Mouse (Mus musculus) left cerebral cortex, adult 8-10 months (tissue): ENCODE results near the gene Hnf1a. TPM values are rescaled to one million over a fixed set of nuclear protein-coding genes. Genes with fewer than 3 reads are reported as not detected.
"Not testable (repeated sequence)": the region's sequence is repeated elsewhere in the genome, so short reads cannot be mapped to it uniquely, and the experiment has no call there.

Experiments
- DNase-seq, 2 experiments: peaks; one replicate each; pipeline ENCODE4 v3.0.0; 2022; ENCODE audit warnings: low spot score in 2 of 2
- total RNA-seq, 4 experiments: library from RNA; stranded (reverse); gene quantifications; 2 replicates each; pipeline ENCODE4 v1.2.4; 2022

The Hnf1a gene
- total RNA-seq, 4 experiments from 2014 or later: not detected

DNA sequence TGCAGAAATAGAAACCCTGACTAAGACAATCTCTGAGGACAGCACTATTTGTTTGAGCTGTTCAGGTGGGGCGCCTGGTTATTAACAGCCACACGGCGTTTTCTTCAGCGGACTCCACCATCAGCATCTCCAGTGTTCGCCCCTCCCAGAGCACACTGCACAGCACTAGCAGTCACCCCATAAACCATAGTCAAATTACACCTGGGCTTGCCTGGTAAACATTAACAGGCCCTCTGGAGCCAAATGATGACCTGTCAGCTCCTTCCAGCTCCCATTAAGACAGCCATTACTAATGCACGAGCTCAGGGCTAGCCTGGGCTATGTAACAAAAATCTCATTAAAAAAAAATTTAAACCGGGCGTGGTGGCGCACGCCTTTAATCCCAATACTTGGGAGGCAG, 25.8 kb downstream of the Hnf1a start:
- DNase-seq: no peak

DNA sequence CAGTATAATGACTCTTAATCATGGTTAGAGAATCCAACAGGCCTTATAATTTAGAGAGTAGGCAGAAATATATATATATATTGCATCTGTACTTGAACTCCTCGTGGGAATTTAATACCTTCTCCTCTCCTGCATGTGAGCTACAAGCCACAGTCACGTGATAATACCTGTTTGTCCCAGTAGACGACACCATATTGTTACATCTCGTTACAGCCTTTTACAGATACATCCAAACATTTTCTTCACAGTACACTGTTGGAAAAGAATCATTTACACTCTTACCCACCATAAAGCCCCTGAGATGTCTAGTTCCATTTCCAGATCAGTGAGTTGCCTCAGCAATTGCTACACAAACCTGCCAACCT, 28.1 kb downstream of the Hnf1a start:
- no peak for DNase-seq

DNA sequence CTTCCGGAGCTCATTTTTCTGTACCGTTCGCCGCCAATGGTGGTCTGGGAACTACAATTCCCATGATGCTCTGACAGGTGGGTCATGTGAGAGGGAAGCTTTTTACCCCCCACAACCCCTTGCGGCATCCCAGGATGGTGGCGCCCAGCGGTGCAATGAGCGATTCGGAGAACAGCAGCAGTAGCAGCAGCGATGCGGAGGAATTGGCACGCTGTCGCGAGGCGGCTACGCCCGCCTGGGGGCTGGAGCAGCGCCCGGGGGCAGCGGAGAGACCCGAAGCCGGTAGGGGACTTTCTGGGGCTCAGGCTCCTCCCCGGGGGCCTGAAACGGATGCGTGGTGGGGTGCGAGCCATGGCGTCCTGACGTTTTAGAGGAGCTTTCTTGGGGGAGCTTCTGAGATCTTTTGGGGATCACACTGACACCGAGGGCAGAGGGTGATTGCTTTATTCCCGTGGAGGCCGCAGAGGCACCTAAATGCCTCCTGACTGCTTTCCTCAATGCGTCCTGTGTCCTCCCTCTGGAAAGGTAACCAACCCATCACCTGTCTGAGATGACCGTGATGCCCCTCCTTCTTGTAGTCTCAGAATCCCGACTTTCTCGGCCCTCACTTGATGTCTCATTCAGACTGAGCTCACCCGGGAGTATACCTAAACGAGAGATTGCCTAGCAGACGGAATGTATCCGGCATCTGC, 28.7 kb downstream of the Hnf1a start, which contains the start of gene 2210016L21Rik:
TSS of gene 2210016L21Rik (plus strand) at position 85 of the 692 bp plus-strand sequence.
- DNase-seq: peak; percentile 71 to 83

DNA sequence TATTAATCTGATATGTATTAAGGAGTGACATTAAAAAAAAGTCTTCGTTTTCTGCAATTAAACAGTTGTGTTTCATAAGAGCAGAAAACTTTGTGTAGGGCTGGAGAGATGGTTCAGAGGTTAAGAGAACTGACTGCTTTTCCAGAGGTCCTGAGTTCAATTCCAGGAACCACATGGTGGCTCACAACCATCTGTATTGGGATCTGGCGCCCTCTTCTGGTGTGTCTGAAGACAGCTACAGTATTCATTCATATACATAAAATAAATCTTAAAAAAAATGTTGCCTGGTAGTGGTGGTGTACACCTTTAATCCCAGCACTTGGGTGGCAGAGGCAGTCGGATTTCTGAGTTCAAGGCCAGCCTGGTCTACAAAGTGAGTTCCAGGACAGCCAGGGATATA, 29.8 kb downstream of the Hnf1a start:
- not testable (repeated sequence) for DNase-seq

DNA sequence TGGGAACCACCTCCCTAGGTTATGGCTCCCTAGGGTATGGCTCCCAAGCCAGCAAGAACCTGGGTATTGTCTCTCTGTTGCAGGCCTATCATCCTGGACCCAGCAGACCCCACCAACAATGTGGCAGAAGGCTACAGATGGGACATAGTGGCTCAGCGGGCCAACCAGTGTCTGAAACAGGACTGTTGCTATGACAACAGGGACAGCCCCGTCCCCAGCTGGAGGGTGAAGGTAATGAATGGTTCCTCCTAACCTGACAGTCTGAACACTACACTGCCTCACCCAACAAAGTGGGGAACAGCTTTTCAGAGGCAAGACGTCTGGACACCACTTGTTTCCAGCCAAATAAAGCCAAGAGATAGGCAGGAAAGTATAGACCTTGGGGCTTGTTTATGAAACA, 35.1 kb downstream of the Hnf1a start:
- DNase-seq: no peak

DNA sequence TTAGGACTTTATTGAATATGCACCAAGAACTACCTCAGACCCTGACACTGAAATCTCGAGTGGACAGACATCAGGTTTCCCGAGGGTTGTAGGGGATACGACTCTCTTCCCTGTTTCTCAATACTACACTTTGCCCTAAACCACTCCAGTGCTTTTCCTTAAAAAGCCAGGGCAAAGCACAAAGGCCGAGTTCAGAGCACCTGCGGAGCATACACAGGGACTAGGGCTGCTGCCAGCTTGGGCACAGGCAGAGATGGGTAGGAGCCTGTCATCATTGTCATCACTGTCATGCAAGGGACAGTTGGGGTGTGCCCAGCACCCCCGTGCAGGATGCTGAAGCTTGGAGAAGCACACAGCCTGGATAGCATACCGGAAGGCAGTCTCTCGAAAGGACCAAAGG, 37.7 kb downstream of the Hnf1a start:
- no peak for DNase-seq

DNA sequence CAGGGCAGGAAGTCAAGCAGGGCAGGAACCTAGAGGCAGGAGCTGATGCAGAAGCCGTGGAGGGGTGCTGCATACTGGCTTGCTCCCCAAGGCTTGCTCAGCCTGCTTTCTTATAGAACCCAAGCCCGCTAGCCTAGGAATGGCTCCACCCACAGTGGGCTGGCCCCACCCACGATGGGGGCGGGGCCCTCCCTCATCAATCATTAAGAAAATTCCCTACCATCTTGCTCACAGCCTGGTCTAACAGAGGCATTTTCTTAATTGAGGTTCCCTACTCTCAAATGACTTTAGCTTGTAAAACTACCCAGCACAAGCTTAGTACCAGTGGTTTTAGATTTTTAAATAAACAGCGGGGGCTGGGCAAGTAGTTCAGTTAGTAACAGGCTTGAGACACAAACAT, 39.3 kb downstream of the Hnf1a start:
- DNase-seq: no peak

DNA sequence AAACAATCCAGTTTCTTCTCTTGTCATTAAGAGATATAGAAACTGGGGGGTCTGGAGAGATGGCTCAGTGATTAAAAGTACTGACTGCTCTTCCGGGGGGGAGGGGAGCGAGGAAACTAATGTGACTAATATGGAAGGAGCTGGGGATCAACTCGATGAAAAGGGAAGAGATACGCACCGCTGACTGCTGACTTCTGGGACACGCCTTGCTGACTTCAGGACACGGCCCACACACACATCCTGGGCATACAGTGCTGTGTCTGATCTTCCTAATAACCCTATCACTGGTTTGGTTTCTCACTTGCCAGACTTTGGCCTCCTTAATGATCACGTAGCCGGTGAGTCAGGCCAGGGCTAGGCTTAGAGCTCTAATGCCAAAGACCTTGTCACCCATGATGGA, 44.1 kb downstream of the Hnf1a start:
- DNase-seq: no peak

DNA sequence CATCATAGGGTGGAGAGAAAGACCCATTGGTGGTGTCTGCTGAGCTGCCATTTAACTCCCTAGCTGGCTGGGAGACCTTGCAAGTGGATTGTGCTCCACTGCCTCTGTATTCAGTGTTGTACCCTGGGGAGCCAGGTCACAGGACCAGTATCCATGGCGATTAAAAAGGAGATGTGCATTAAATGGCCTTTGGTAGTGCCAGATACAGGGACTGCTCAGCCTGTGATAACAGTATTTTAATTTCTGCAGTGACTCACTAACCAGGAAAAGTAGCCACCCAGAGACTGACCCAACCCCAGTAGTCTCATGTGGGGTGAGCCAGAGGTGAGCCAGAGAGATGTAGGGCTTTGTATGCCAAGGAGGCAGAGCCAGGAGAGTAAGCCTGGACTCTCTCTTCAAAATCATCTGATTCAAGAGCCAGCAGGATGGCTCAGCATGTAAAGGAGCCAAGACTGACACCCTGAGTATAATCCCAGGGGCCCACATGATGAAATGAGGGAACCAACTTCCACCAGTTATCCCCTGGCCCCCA, 44.7 kb downstream of the Hnf1a start:
- DNase-seq: no peak

DNA sequence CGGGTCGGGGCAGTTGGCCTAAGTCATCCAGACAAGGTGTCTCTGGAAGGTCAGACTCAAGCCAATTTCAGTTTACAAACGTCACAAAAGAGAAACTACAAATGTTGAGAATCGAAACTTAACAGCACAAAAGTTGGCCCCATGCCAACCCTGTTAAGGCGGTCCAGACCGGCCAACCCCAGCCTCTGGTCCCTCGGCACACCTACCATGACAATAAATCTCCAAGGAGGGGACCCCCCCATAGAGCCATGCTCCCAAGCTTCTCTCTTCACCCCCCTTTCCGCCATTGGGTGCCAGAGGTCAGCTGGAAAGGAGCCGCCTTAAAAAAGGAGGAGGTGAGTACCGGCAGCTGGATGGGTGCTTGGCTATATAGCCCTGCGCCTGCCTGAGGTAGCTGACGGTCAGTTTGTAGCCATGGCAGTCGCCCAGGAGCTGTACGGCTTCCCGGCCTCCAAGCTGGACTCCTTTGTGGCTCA, 47.9 kb downstream of the Hnf1a start, which contains the start of gene Oasl1:
TSS of gene Oasl1 (plus strand) at position 243 of the 476 bp plus-strand sequence.
- DNase-seq: no peak

DNA sequence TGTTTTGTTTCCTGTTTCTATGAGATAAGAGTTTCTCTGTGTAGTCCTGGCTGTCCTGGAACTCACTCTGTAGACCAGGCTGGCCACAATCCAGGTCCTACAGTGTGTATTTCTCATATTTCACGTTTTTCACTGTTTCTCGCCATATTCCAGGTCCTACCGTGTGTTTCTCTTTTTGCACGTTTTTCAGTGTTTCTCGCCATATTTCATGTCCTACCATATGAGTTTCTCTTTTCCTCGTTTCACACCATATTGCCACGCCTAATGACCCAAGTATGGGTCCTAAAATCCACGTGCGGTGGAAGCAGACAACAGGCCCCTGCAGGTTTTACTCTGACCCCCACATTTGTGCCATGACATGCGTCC, 48.5 kb downstream of the Hnf1a start:
- no peak for DNase-seq

DNA sequence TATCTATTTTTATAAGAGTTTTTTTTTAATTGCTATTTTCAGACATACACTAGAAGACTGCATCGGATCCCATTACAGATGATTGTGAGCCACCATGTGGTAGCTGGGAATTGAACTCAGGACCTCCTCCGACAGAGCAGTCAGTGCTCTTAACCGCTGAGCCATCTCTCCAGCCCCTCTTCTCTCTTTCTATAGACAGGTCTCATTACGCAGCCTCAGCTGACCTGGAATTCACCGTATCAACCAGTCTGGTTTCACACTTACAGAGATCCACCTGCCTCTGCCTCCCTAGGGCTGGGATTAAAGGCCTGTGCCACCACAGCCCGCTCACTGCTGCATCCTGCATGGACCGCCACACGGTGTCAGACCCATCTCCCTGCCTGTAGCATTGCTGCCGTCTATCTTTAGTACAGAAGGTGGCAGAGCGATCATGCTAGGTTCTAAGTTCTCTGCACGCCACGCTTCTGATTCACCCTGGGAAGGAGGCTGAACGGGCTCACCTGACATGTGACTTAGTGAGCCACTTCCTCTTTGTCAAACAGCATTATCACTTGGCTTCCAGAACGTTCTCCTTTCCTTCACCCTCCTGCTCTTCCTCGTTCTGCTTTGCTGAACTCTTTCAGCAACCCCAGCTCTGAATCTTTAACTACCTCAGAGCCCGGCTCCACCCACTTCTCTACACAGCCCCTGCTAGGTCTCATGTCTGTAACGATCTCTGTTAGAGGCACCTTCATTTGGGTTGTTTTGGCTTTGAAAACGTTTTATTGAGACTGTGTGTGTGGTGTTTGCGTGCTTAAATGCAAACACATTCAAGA, 49.1 kb downstream of the Hnf1a start:
- DNase-seq: no peak

DNA sequence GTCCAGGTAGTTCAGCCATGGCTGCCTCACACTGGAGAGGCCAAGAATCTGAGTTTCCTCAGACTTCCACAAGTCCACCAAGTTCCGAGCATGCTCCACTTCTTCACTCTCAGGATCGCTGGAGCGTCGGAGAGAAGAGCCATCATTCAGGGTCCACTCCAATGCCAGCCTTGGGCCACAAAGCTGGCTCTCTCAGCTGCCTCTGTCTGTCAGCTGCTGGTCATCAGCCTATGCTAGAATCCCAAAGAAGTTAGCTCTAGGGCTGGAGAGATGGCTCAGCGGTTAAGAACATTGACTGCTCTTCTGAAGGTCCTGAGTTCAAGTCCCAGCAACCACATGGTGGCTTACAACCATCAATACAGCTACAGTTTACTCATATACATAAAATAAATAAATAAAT, 53.5 kb downstream of the Hnf1a start:
- not testable (repeated sequence) for DNase-seq

DNA sequence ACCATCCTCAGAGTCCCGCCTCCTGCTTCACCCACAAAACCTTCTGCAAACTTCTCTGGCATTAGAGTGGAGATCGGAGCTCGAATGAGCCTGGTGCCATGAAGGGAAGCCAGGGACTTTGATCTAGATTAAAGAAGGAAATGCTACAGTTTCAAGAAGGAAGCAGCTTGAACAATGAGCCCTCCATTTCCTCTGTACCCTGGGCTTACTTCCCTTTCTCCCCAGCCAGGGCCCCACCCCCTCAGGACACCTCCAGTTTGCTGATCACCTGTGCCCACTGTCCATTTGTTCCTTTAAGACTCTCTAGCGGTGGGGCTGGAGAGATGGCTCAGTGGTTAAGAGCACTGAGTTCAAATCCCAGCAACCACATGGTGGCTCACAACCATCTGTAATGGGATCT, 54.1 kb downstream of the Hnf1a start:
- DNase-seq: no peak

DNA sequence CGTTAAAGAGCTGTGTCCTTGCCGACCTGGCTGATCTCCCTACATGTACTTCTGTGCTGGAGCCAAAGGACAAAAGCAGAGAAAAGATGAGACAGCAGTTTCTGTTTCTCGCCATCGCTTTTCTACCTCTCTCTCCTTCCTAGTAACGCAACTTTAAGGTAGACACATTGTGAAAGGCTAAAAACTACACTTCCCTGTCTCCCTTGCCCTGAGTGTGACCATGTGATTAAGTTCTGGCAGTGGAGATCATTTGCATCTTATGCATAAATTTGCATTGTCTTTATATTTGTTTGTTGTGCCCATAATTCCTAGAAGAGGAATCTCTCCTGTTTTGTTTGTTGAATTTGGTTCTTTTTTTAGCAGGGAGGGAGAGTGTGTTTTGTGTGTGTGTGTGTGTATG, 55.0 kb downstream of the Hnf1a start:
- no peak for DNase-seq

DNA sequence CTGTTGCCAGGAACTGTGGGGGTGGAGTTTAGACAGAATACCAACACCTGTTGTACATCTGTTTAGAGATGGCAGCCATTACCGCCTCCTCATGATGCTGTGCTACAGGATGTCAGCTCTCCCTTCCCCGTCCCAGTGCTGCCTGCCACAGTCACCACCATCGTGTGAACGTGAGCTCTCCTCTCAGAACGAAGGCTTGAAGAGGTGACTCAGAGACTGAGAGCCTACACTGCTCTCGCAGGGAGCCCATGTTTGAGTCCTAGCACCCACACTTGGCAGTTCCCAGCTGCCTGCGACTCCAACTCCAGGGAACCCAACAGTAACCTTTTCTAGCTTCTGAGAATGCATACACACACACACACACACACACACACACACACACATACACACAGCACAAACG, 56.0 kb downstream of the Hnf1a start:
- DNase-seq: peak in 1 of 2 experiments; percentile 72

DNA sequence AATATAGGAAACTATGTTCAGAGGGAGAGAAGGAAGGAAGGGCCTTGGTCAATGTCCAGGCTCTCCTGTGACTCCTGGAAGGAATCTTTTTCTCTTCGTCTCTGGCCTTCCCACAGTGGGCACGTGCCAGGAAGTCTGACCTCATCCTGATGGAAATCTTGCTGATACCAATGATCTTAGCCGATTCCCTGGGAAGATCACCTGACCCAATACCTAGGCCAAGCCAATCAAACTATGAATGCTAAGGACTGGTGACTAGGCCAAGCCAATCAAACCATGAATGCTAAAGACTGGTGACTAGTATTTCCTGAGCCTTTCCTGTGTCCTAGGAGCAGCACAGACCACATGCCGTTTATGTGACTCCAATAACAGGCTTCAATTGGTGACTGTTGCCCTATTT, 57.2 kb downstream of the Hnf1a start:
- DNase-seq: no peak

DNA sequence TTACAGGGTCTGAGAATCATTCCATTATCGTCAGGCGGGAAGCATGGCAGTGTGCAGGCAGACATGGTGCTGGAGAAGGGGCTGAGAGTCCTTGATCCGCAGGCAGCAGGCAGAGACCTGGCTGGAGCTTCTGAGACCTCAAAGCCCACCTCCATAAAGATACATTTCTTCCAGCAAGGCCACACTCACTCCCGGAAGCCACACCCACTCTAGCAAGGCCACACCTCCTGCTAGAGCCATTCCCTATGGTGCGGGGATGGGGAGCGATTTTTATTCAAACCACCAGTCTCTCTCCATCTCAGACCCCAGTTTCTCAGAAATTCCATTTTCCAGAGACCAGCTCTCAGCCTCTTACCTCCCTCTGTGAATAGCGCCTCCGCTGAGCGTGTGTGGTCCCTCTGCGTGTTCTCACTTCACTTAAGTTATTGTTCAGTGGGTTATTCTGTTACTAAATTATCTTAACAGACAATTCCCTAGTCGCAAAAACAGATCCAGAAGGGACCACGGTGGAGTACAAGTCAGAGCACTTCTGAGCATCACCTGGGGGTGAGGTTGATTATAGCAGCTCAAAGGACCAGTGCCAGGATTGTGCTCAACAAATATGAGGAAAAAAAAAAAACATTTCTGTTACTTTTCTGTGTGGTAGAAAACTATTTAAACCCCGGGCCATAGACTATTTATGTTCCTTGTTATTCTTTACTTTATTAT, 62.1 kb downstream of the Hnf1a start:
- no peak for DNase-seq

DNA sequence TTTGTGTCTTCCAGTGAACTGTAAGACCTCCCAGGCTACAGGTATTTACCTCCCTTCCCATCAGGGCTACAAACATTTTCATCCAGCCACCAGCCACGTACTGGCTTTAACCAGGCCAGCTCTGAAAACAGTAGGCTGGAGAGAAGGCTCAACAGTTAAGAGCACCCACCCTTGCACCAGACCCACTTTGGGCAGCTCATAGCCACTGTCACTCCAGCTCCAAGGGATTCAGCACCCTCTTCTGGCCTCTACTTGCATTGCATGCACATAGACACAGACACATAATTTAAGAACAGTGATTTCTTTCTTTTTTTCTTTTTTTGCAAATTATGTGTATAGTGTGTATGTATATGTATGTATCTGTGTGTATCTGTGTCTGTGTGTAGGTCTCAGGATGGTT, 68.5 kb downstream of the Hnf1a start:
- DNase-seq: no peak
